Mouse (Mus musculus): ENCODE data around the gene Baz2b. TPM values are rescaled to one million over a fixed set of nuclear protein-coding genes. Genes with fewer than 3 reads are reported as not detected.

Gene Baz2b
- polyA plus RNA-seq, 1 experiment = 17.1 TPM

DNA sequence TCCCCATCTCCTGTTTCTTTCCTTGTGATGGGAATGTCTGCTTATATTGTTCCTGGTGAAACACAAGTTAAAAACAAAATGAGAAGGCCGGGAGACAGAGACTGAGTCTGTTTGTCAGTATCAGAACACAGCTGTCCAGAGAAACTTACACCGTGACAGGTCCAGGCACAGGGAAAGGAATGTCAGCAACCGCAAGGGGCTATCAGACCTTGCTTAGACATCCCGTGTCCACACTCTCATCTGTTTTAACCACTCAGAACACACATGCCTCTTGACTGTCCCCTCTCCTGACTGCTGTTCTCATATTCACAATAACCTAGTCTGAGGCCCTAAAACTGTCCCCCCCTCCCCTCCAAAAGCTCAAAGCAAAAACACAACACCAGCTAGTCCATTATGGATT lies 247.1 kb downstream of the Baz2b start:
- TF ChIP-seq GATA1 (IDR thresholded peaks at IDR 0.05; ENCODE audit: borderline replicate concordance, low read length) (no peak), FLI1 (IDR thresholded peaks at IDR 0.05; ENCODE audit: low read length) (no peak)
- Histone ChIP-seq H3K4me1 (no peaks in the 10 kb centered on the region), H3K27me3 (replicated peaks) (no peaks in the 10 kb centered on the region), H3K9me3 (no peaks in the 10 kb centered on the region), H3K36me3 (replicated peaks; ENCODE audit: low read length) (peaks cover 54% of the 10 kb centered on the region), H3K4me3 (replicated peaks) (no peak overlapping the region)

DNA sequence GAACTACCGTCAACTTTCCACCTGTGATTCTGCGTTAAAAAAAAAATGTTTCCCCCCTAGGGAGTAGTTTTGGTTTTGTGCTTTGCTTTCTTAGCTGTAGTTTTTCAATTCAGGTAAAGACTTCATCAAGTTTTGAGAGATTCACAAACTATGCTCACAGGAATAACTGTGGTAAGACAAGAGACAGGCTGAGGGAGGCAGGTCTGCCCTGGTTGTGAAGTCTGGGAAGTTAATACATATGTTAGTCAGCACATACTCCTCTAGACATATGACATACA lies 249.2 kb downstream of the Baz2b start:
- no peaks in the 10 kb centered on the region for H3K4me1 ChIP-seq
- no peak overlapping the region for H3K4me3 ChIP-seq (replicated peaks)
- H3K36me3 ChIP-seq (replicated peaks; ENCODE audit: low read length) = peaks cover 60% of the 10 kb centered on the region
- H3K9me3 ChIP-seq = no peaks in the 10 kb centered on the region
- H3K27me3 ChIP-seq (replicated peaks) = no peaks in the 10 kb centered on the region
- TF ChIP-seq FLI1 (IDR thresholded peaks at IDR 0.05; ENCODE audit: low read length) (no peak), GATA1 (IDR thresholded peaks at IDR 0.05; ENCODE audit: borderline replicate concordance, low read length) (no peak)

DNA sequence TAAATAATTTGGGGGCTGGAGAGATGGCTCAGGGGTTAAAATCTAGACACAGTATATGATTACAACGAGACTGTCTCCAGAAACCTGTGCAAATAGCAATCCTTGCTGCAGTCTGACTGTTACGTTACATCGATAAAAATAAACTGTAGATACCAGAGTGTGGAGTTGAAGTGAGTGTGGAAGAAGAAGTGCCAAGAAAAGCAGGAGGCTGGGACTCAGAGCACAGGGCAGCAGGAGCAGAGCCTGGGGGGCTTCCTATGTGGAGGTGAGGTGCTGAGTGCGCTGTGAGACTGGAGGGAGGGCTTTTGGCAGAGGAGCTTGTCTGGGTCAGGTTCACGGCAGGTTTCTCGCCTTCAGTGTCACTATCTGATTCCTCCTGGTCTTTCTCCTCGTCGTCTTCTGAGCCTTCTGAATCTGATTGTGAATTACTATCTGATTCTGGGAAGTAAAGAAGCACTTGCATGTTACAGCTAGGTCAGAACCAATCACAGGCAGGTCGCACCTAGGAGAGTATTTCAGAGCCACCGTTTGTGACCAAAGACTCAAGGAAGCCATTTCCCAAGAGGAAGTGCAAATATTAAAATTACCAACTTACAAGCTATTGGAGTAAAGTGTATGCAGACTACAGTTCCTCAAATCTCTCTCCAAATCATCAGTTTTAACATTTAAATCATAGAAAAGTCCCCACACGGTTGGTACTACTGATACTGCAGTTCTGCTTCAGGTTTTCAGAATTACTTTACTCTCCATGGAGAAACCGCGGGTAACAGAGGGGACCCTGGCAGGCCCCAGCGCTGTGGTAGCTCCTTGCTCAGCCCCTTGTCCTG lies 249.8 kb downstream of the Baz2b start:
- H3K36me3 ChIP-seq (replicated peaks; ENCODE audit: low read length) = peaks cover 58% of the 10 kb centered on the region

DNA sequence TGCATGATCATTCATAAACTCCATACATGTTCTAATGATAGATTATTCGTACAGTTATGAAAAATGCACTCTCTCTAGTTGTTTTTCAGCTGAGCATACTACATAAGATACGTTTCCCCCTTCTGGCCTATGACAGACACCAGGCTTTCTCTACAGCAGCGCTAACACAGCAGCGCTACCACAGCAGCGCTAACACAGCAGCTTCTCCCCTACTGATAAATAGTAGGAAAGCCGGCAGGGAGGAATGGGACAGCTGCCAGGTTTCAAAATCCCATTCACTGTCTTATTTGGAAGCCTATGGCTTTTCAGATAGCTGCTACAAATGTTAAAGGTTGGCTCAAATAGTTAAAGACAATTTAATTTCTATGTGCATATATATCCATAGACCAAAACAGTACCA lies 251.1 kb downstream of the Baz2b start:
- no peak overlapping the region for H3K4me3 ChIP-seq (replicated peaks)
- TF ChIP-seq GATA1 (IDR thresholded peaks at IDR 0.05; ENCODE audit: borderline replicate concordance, low read length) = no peak
- TF ChIP-seq FLI1 (IDR thresholded peaks at IDR 0.05; ENCODE audit: low read length) = no peak
- H3K36me3 ChIP-seq (replicated peaks; ENCODE audit: low read length) = peaks cover 64% of the 10 kb centered on the region
- no peaks in the 10 kb centered on the region for H3K27me3 ChIP-seq (replicated peaks)
- H3K9me3 ChIP-seq = no peaks in the 10 kb centered on the region
- H3K4me1 ChIP-seq = peaks cover 4% of the 10 kb centered on the region; the same call in 1 of the 2 replicates

More for the DNA sequence above, 249.8 kb downstream of the Baz2b start:
- H3K27me3 ChIP-seq (replicated peaks) = no peaks in the 10 kb centered on the region
- no peaks in the 10 kb centered on the region for H3K9me3 ChIP-seq
- no peak overlapping the region for H3K4me3 ChIP-seq (replicated peaks)
- H3K4me1 ChIP-seq = no peaks in the 10 kb centered on the region
- TF ChIP-seq FLI1 (IDR thresholded peaks at IDR 0.05; ENCODE audit: low read length) = no peak

DNA sequence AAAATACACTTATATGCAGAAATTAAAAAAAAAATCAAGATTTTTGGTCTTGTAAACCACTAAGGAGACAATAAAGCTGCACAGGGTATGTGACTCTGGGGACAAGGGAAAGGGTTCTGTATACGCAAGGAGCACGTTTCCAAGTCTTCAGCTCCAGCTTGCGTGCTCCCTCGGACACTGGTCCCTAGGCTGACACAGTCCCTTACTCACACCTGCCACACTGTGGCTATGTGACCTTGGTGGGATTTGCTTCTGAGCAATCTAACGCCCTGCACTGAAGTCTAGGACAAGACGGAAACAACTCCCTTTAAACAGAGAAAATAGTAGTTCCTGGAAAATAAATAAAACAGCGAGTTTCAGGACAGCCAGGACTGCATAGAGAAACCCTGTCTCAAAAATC lies 253.7 kb downstream of the Baz2b start:
- Histone ChIP-seq H3K4me3 (replicated peaks) (no peak overlapping the region), H3K4me1 (peaks cover 4% of the 10 kb centered on the region), H3K36me3 (replicated peaks; ENCODE audit: low read length) (peaks cover 59% of the 10 kb centered on the region), H3K27me3 (replicated peaks) (no peaks in the 10 kb centered on the region), H3K9me3 (no peaks in the 10 kb centered on the region)
- TF ChIP-seq FLI1 (IDR thresholded peaks at IDR 0.05; ENCODE audit: low read length) (no peak), GATA1 (IDR thresholded peaks at IDR 0.05; ENCODE audit: borderline replicate concordance, low read length) (no peak)

DNA sequence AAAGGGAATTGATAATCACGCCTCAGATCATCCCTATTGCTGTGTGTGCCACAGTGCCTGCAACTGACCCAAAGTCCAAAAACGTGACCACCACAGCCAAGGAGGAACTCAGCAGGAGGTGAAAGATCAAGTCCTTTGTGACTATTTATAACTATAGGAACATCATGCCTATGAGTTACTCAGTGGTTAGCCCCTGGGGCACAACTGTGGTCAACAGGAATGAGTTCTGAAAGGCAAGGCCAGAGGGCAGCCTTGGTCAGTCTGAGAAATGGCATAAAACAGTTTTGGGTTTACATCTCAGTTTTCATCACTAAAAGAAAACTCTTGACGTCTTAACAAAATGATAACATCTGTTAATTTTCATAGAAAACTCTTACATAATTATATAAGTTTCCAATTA lies 254.8 kb downstream of the Baz2b start:
- Histone ChIP-seq H3K36me3 (replicated peaks; ENCODE audit: low read length) (peaks cover 54% of the 10 kb centered on the region), H3K9me3 (no peaks in the 10 kb centered on the region), H3K4me1 (peaks cover 4% of the 10 kb centered on the region), H3K27me3 (replicated peaks) (no peaks in the 10 kb centered on the region), H3K4me3 (replicated peaks) (no peak overlapping the region)
- TF ChIP-seq GATA1 (IDR thresholded peaks at IDR 0.05; ENCODE audit: borderline replicate concordance, low read length) (no peak), FLI1 (IDR thresholded peaks at IDR 0.05; ENCODE audit: low read length) (no peak)

DNA sequence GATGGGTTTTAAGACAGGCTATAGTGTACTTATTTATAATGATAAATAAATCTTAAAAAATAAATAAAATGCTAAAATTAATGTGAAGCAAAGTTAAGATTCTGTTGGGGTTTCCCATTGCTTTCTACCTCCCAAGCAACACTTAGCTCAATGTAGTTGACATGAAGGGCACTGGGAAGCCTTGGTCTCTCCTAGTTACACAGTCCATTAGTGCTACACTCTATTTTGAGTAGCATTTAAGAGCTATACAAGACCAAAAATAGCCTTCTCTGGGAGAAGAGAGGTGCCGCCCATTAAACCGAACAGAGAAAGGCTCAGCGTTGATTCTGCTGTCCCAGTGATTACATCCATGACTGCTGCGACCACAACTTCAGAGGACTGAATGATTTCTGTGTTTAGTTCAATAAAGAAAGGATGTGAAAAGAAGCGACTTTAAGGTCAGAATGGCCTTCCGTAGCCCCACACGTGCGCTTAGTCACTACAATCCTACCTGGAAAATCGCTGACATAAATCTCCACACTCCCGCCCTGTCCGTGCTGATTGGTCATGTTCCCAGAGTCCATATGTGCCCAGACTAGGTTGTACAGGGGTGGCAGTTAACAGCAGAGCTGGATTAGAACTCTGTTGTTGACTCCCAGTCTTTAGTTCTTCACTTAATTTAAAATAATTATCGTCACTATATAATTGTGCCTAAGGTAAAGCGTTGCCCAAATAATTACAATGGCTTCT lies 257.2 kb downstream of the Baz2b start:
- H3K9me3 ChIP-seq = no peaks in the 10 kb centered on the region
- no peak for TF ChIP-seq FLI1 (IDR thresholded peaks at IDR 0.05; ENCODE audit: low read length)
- no peak for TF ChIP-seq GATA1 (IDR thresholded peaks at IDR 0.05; ENCODE audit: borderline replicate concordance, low read length)
- H3K4me1 ChIP-seq = peaks cover 4% of the 10 kb centered on the region
- H3K4me3 ChIP-seq (replicated peaks) = no peak overlapping the region
- no peaks in the 10 kb centered on the region for H3K27me3 ChIP-seq (replicated peaks)
- H3K36me3 ChIP-seq (replicated peaks; ENCODE audit: low read length) = peaks cover 47% of the 10 kb centered on the region

DNA sequence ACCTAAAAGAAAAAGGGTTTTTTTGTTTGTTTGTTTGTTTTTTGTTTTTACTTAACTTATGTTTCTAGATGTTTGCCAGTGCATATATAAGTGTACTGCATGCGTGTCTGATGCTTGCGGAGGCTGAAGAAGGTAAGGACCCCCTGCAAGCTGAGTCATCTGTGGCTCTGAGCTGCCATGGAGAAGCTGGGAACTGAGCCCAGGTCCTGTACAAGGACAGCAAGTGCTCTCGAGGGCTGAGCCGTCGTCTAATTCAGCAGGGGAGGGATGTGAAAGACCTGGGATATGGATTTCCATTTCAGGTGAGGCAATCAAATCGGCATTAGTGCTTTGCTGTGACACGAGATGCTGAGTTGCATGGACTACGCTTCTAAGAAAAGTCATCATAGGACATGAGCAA lies 257.9 kb downstream of the Baz2b start:
- peaks cover 44% of the 10 kb centered on the region for H3K36me3 ChIP-seq (replicated peaks; ENCODE audit: low read length)
- H3K4me1 ChIP-seq = peaks cover 4% of the 10 kb centered on the region
- no peaks in the 10 kb centered on the region for H3K9me3 ChIP-seq
- no peak overlapping the region for H3K4me3 ChIP-seq (replicated peaks)
- no peaks in the 10 kb centered on the region for H3K27me3 ChIP-seq (replicated peaks)
- TF ChIP-seq FLI1 (IDR thresholded peaks at IDR 0.05; ENCODE audit: low read length) (no peak), GATA1 (IDR thresholded peaks at IDR 0.05; ENCODE audit: borderline replicate concordance, low read length) (no peak)

DNA sequence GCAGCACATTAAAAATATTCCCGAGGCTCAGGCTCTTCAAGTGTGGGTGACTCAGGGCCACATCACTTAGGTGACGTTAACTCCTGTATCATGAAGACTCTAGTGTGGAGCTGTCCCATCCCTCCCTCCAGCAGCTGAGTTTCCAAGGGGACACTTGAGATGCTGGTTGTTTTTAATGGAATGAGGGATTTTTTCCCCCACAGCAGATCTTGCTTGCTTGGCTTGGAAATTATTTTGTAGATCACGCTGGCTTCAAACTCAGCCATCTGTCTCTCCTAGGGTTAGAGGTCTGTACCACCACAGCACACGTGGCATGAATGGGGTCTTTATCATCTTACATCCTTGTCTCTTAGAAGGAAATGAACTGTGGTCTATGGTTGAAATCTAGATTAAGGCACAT lies 258.5 kb downstream of the Baz2b start:
- peaks cover 41% of the 10 kb centered on the region for H3K36me3 ChIP-seq (replicated peaks; ENCODE audit: low read length)
- peaks cover 4% of the 10 kb centered on the region for H3K4me1 ChIP-seq
- H3K27me3 ChIP-seq (replicated peaks) = no peaks in the 10 kb centered on the region
- TF ChIP-seq FLI1 (IDR thresholded peaks at IDR 0.05; ENCODE audit: low read length) (no peak), GATA1 (IDR thresholded peaks at IDR 0.05; ENCODE audit: borderline replicate concordance, low read length) (no peak)
- H3K4me3 ChIP-seq (replicated peaks) = no peak overlapping the region
- H3K9me3 ChIP-seq = no peaks in the 10 kb centered on the region

DNA sequence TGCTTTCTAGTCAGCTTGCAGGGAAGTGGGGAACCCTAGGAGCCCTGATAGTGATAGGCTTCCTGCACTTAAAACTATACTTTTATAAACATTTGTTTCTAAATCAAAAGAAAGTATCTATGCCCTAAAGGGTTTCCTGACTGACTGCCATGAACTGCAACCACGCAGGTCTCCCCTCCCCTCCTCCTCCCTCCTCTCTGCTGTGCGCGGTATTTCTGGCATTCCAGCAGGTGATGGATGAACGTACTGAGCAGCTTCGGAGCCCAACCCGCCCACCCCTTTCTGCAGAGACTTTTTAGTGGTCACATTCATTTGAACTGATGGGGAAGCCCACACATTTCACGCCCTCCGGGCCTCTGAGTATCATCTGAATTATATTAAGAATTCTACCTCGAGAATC lies 273.3 kb downstream of the Baz2b start:
- Histone ChIP-seq H3K4me1 (peaks cover 7% of the 10 kb centered on the region), H3K4me3 (replicated peaks) (no peak overlapping the region), H3K36me3 (replicated peaks; ENCODE audit: low read length) (peaks cover 45% of the 10 kb centered on the region), H3K9me3 (no peaks in the 10 kb centered on the region), H3K27me3 (replicated peaks) (no peaks in the 10 kb centered on the region)
- TF ChIP-seq FLI1 (IDR thresholded peaks at IDR 0.05; ENCODE audit: low read length) (no peak), GATA1 (IDR thresholded peaks at IDR 0.05; ENCODE audit: borderline replicate concordance, low read length) (no peak)

Data from megakaryocyte, embryonic 14.5 days (primary cell).